Mouse (Mus musculus): Measurements from ENCODE around the gene B9d2. TPM values are rescaled to one million over a fixed set of nuclear protein-coding genes. Genes with fewer than 3 reads are reported as not detected.

B9d2 gene
- polyA plus RNA-seq, 1 experiment from 2014 or later = 24.5 TPM

GRCm38 (mm10) chr7:25705801-25706251, 25.2 kb downstream of the B9d2 start:
- WGBS = 44% methylated on average over 6 of the region's 6 CpGs
- peak overlapping the region; percentile 81 for H3K27ac ChIP-seq
- peaks cover 59% of the 10 kb centered on the region for H3K4me1 ChIP-seq (replicated peaks)
- 0 out of 2 replicates have a peak overlapping the region, but pooled peaks have one; percentile 3 for H3K4me2 ChIP-seq
- H3K36me3 ChIP-seq = peaks cover 9% of the 10 kb centered on the region; the same call in 1 of the 2 replicates
- no peak overlapping the region for H3K4me3 ChIP-seq
- no peak overlapping the region for H3K9ac ChIP-seq
- no peaks in the 10 kb centered on the region for H3K27me3 ChIP-seq
- 0 out of 2 replicates have a peak, but pooled peaks have one; percentile 7 for ATAC-seq (replicated peaks; ENCODE audit: insufficient number of reproducible peaks, insufficient read depth, low FRiP score, low read depth)
- H3K9me3 ChIP-seq (replicated peaks) = no peaks in the 10 kb centered on the region

GRCm38 (mm10) chr7:25706578-25707170, 26.1 kb downstream of the B9d2 start:
- ATAC-seq (replicated peaks; ENCODE audit: insufficient number of reproducible peaks, insufficient read depth, low FRiP score, low read depth) = no peak
- H3K9me3 ChIP-seq (replicated peaks) = no peaks in the 10 kb centered on the region
- H3K9ac ChIP-seq = no peak overlapping the region
- peaks cover 68% of the 10 kb centered on the region for H3K4me1 ChIP-seq (replicated peaks)
- H3K36me3 ChIP-seq = 0 out of 2 replicates have a peak, but pooled peaks cover 6% of the 10 kb centered on the region
- no peak overlapping the region for H3K4me2 ChIP-seq
- peak overlapping the region; percentile 81 for H3K27ac ChIP-seq
- no peak overlapping the region for H3K4me3 ChIP-seq
- no peaks in the 10 kb centered on the region for H3K27me3 ChIP-seq
- WGBS = 48% methylated on average over 7 of the region's 7 CpGs

GRCm38 (mm10) chr7:25707581-25708292, 27.2 kb downstream of the B9d2 start:
- peaks cover 4% of the 10 kb centered on the region; the same call in 1 of the 2 replicates for H3K36me3 ChIP-seq
- peak; percentile 47 for ATAC-seq (replicated peaks; ENCODE audit: insufficient number of reproducible peaks, insufficient read depth, low FRiP score, low read depth)
- H3K4me1 ChIP-seq (replicated peaks) = peaks cover 78% of the 10 kb centered on the region
- H3K27ac ChIP-seq = peak overlapping the region; percentile 81
- no peak overlapping the region for H3K4me3 ChIP-seq
- H3K9ac ChIP-seq = no peak overlapping the region; the same call in 1 of the 2 replicates
- H3K27me3 ChIP-seq = no peaks in the 10 kb centered on the region
- peak overlapping the region; percentile 18 for H3K4me2 ChIP-seq
- 42% methylated on average over 15 of the region's 15 CpGs for WGBS
- H3K9me3 ChIP-seq (replicated peaks) = no peaks in the 10 kb centered on the region

GRCm38 (mm10) chr7:25709961-25710360, 29.4 kb downstream of the B9d2 start:
- H3K27me3 ChIP-seq = no peaks in the 10 kb centered on the region
- 9% methylated on average over 12 of the region's 12 CpGs for WGBS
- peaks cover 61% of the 10 kb centered on the region for H3K4me1 ChIP-seq (replicated peaks)
- peaks cover 26% of the 10 kb centered on the region; the same call in 1 of the 2 replicates for H3K36me3 ChIP-seq
- H3K9ac ChIP-seq = peak overlapping the region; percentile 25
- peak overlapping the region; percentile 51 for H3K4me2 ChIP-seq
- H3K9me3 ChIP-seq (replicated peaks) = no peaks in the 10 kb centered on the region
- ATAC-seq (replicated peaks; ENCODE audit: insufficient number of reproducible peaks, insufficient read depth, low FRiP score, low read depth) = peak; percentile 24
- H3K4me3 ChIP-seq = no peak overlapping the region
- peak overlapping the region; percentile 69 for H3K27ac ChIP-seq

- H3K4me2 ChIP-seq = peak overlapping the region; percentile 51
- peak overlapping the region; percentile 69 for H3K27ac ChIP-seq
- no peaks in the 10 kb centered on the region for H3K9me3 ChIP-seq (replicated peaks)
- WGBS = 5% methylated on average over 7 of the region's 7 CpGs
- peaks cover 33% of the 10 kb centered on the region; the same call in 1 of the 2 replicates for H3K36me3 ChIP-seq
- H3K27me3 ChIP-seq = no peaks in the 10 kb centered on the region
- peaks cover 54% of the 10 kb centered on the region for H3K4me1 ChIP-seq (replicated peaks)
- no peak overlapping the region for H3K4me3 ChIP-seq
- peak overlapping the region; percentile 25 for H3K9ac ChIP-seq
- 0 out of 2 replicates have a peak, but pooled peaks have one; percentile 9 for ATAC-seq (replicated peaks; ENCODE audit: insufficient number of reproducible peaks, insufficient read depth, low FRiP score, low read depth)
These were observed 30.0 kb downstream of the B9d2 start for GRCm38 (mm10) chr7:25710519-25711130.

GRCm38 (mm10) chr7:25711165-25711564, 30.6 kb downstream of the B9d2 start:
- H3K36me3 ChIP-seq = peaks cover 38% of the 10 kb centered on the region; the same call in 1 of the 2 replicates
- H3K4me1 ChIP-seq (replicated peaks) = peaks cover 49% of the 10 kb centered on the region
- 48% methylated on average over 5 of the region's 5 CpGs for WGBS
- H3K9me3 ChIP-seq (replicated peaks) = no peaks in the 10 kb centered on the region
- no peak for ATAC-seq (replicated peaks; ENCODE audit: insufficient number of reproducible peaks, insufficient read depth, low FRiP score, low read depth)
- no peak overlapping the region for H3K4me3 ChIP-seq
- H3K27me3 ChIP-seq = no peaks in the 10 kb centered on the region
- H3K27ac ChIP-seq = peak overlapping the region; percentile 69
- H3K9ac ChIP-seq = no peak overlapping the region
- H3K4me2 ChIP-seq = 0 out of 2 replicates have a peak overlapping the region, but pooled peaks have one; percentile 51

- Histone ChIP-seq H3K27ac (peak overlapping the region; percentile 69), H3K4me3 (no peak overlapping the region), H3K9ac (peak overlapping the region; percentile 22; the same call in 1 of the 2 replicates), H3K36me3 (peaks cover 39% of the 10 kb centered on the region; the same call in 1 of the 2 replicates), H3K27me3 (no peaks in the 10 kb centered on the region), H3K4me1 (replicated peaks) (peaks cover 43% of the 10 kb centered on the region), H3K4me2 (no peak overlapping the region), H3K9me3 (replicated peaks) (no peaks in the 10 kb centered on the region)
- peak; percentile 50 for ATAC-seq (replicated peaks; ENCODE audit: insufficient number of reproducible peaks, insufficient read depth, low FRiP score, low read depth)
- WGBS = 17% methylated on average over 7 of the region's 7 CpGs
These were observed 31.2 kb downstream of the B9d2 start for GRCm38 (mm10) chr7:25711731-25712197.

- Histone ChIP-seq H3K9me3 (replicated peaks) (no peaks in the 10 kb centered on the region), H3K36me3 (peaks cover 39% of the 10 kb centered on the region; the same call in 1 of the 2 replicates), H3K27me3 (no peaks in the 10 kb centered on the region), H3K4me3 (no peak overlapping the region), H3K4me1 (replicated peaks) (peaks cover 41% of the 10 kb centered on the region), H3K27ac (no peak overlapping the region), H3K4me2 (no peak overlapping the region), H3K9ac (no peak overlapping the region; the same call in 1 of the 2 replicates)
- WGBS = 82% methylated on average over 9 of the region's 9 CpGs
- ATAC-seq (replicated peaks; ENCODE audit: insufficient number of reproducible peaks, insufficient read depth, low FRiP score, low read depth) = no peak
These were observed 32.2 kb downstream of the B9d2 start for GRCm38 (mm10) chr7:25712801-25713200.

- H3K9ac ChIP-seq = no peak overlapping the region
- H3K36me3 ChIP-seq = peaks cover 39% of the 10 kb centered on the region; the same call in 1 of the 2 replicates
- WGBS = 93% methylated on average over 8 of the region's 8 CpGs
- no peak overlapping the region for H3K27ac ChIP-seq
- no peak for ATAC-seq (replicated peaks; ENCODE audit: insufficient number of reproducible peaks, insufficient read depth, low FRiP score, low read depth)
- no peak overlapping the region for H3K4me2 ChIP-seq
- H3K27me3 ChIP-seq = no peaks in the 10 kb centered on the region
- no peaks in the 10 kb centered on the region for H3K9me3 ChIP-seq (replicated peaks)
- no peak overlapping the region for H3K4me3 ChIP-seq
- H3K4me1 ChIP-seq (replicated peaks) = peaks cover 46% of the 10 kb centered on the region
These were observed 34.0 kb downstream of the B9d2 start for GRCm38 (mm10) chr7:25714581-25714980.

- Histone ChIP-seq H3K4me2 (no peak overlapping the region), H3K36me3 (peaks cover 41% of the 10 kb centered on the region), H3K27ac (no peak overlapping the region), H3K4me3 (no peak overlapping the region), H3K9me3 (replicated peaks) (no peaks in the 10 kb centered on the region), H3K4me1 (replicated peaks) (peaks cover 37% of the 10 kb centered on the region), H3K9ac (no peak overlapping the region), H3K27me3 (no peaks in the 10 kb centered on the region)
- ATAC-seq (replicated peaks; ENCODE audit: insufficient number of reproducible peaks, insufficient read depth, low FRiP score, low read depth) = no peak
- 93% methylated on average over 22 of the region's 22 CpGs for WGBS
These were observed 35.2 kb downstream of the B9d2 start for GRCm38 (mm10) chr7:25715731-25716271.

- ATAC-seq (replicated peaks; ENCODE audit: insufficient number of reproducible peaks, insufficient read depth, low FRiP score, low read depth) = no peak
- Histone ChIP-seq H3K9me3 (replicated peaks) (no peaks in the 10 kb centered on the region), H3K4me1 (replicated peaks) (peaks cover 21% of the 10 kb centered on the region), H3K4me2 (peak overlapping the region; percentile 80), H3K4me3 (peak overlapping the region; percentile 60; the same call in 1 of the 2 replicates), H3K36me3 (peaks cover 51% of the 10 kb centered on the region), H3K27ac (no peak overlapping the region), H3K27me3 (no peaks in the 10 kb centered on the region), H3K9ac (no peak overlapping the region)
- whole genome bisulfite sequencing = 90% methylated on average over 3 of the region's 3 CpGs
These were observed 36.9 kb downstream of the B9d2 start for GRCm38 (mm10) chr7:25717478-25717877.

Measured in heart, embryonic 15.5 days (tissue).